Mouse (Mus musculus) liver, adult 2 months (tissue): ENCODE results near the gene Txndc9.

Experiments
- CTCF ChIP-seq: fragments of 200-500 bp; IDR thresholded peaks from 2 replicates; pipeline ENCODE4 v1.5.1; 2011; ENCODE audit warnings: low read depth, low read length, control low read depth
- POLR2A ChIP-seq: fragments of 200-500 bp; IDR thresholded peaks from 2 replicates; pipeline ENCODE4 v1.6.1; 2011; ENCODE audit warnings: low read length, control low read depth; ENCODE audit not compliant: insufficient read depth; ENCODE audit errors: extremely low read depth

- no peak for TF ChIP-seq POLR2A
- no peak for TF ChIP-seq CTCF
Measured at GRCm38 (mm10) chr1:37956690-37957431, 40.8 kb downstream of the Txndc9 start.
